Mouse (Mus musculus): ENCODE data around the gene Smim15.

GRCm38 (mm10) chr13:108007861-108008260, 36.4 kb upstream of the Smim15 start:
- no peak for TF ChIP-seq ZNF384 (IDR thresholded peaks at IDR 0.05; ENCODE audit: low read depth, low read length)
- TF ChIP-seq MAFK (IDR thresholded peaks at IDR 0.05; ENCODE audit: insufficient read depth, low read depth, low read length): no peak
- TF ChIP-seq HCFC1 (IDR thresholded peaks at IDR 0.05; ENCODE audit: borderline replicate concordance, insufficient read depth, low read length): no peak

Measured in ES-E14 (cell line).